Mouse (Mus musculus) kidney, postnatal 14 days (tissue): ENCODE data around the gene Vps37b.
A peak's percentile ranks its signal among the peaks of the same experiment; 100 is the strongest.

Experiments
- DNase-seq: peaks from one replicate; pipeline ENCODE4 v3.0.0; 2022; ENCODE audit warnings: mixed read lengths

Gene Vps37b

DNA sequence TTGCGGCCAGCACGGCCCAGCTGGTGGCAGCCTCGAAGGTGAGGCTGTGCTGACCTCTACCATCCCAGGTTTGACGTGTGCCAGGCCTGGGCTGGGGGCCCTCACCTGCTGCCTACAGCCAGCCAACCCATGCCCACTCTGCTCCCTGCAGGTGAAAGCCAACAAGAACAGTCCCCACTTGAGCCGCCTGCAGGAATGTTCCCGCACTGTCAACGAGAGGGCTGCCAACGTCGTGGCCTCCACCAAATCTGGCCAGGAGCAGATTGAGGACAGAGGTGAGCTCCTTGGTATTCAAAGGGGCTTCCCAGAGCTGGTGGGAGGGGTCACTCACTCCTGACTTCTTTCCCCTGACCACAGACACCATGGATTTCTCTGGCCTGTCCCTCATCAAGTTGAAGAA, 30.8 kb downstream of the Vps37b start:
- no peak for DNase-seq

DNA sequence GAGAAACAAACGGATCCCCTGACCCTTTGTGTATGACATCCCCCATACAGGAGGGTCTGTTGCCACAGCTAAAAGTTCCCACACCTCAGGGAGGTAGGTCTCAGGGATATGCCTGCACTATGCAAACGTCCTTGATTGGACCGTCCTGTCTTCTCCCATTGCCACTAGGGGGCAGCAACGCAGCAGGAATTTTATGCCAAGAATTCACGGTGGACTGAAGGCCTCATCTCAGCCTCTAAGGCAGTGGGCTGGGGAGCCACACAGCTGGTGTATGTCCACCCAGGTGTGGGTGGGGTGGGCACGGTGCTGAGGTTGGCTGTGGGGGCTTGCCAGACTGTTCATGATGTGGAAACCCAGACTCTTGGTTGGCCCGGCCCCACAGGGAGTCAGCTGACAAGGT, 31.2 kb downstream of the Vps37b start:
- peak; percentile 91 for DNase-seq

DNA sequence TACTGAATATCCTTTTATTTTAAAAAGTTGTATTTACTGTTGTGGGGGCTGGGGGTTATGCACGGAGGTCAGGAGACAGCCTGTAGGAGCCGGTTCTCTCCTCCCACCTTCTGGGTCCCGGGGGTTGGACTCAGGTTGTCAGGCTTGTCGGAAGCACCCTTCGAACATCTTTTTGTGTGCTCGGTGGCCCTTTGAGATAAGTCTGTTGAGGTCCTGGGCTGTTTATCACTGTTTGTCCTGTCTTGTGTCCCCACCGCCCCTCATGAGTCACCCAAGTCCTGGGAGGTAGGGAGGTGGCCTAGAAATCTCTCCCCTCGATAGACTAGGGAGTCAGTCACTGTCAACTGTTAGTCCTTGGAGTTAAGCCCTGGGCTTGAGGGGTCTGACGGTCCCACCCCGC, 33.7 kb downstream of the Vps37b start:
- no peak for DNase-seq

DNA sequence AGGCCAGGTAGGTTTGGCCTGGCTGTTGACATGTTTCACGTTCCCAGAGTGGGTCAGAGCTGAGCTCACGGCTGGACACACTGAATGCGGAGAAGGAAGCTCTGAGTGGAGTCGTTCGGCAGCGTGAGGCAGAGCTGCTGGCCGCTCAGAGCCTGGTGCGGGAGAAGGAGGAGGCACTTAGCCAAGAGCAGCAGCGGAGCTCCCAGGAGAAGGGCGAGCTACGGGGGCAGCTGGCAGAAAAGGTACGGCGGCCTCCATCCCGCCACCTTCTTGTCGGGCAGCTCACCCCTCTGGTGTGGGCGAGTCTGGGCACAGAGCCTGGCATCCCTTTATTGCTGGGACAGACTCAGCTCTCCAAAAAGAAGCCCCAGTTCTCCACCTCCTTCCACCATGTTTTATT, 34.3 kb downstream of the Vps37b start:
- DNase-seq = no peak

DNA sequence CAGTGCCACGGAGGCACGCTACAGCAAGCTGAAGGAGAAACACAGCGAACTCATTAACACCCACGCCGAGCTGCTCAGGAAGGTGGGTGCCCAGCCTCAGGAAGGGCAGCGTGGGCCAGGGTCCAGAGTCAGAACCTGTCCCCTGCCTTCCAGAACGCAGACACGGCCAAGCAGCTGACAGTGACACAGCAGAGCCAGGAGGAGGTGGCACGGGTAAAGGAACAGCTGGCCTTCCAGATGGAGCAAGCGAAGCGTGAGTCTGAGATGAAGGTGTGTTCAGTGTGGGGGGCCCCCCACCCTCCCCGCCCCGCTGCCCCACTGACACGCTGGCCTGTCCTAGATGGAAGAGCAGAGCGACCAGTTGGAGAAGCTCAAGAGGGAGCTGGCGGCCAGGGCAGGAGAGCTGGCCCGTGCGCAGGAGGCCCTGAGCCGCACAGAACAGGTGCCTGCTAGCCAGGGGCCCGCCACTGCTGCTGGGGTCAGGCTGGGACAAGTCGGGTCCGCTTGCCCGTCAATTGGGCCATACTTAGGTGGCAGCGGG, 34.8 kb downstream of the Vps37b start:
- no peak for DNase-seq

DNA sequence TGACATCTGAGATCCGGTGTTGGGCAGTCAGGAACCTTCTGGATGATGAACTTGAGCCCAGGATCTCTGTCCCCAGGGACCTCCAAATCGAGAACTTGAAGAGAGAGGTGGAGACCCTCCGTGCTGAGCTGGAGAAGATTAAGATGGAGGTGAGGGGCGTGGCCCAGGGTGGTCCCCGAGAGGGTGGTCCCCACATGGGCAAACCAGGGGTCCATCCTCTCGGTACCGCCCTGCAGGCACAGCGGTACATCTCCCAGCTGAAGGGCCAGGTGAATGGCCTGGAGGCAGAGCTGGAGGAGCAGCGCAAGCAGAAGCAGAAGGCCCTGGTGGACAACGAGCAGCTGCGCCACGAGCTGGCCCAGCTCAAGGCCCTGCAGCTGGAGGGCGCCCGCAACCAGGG, 35.4 kb downstream of the Vps37b start:
- DNase-seq = no peak

DNA sequence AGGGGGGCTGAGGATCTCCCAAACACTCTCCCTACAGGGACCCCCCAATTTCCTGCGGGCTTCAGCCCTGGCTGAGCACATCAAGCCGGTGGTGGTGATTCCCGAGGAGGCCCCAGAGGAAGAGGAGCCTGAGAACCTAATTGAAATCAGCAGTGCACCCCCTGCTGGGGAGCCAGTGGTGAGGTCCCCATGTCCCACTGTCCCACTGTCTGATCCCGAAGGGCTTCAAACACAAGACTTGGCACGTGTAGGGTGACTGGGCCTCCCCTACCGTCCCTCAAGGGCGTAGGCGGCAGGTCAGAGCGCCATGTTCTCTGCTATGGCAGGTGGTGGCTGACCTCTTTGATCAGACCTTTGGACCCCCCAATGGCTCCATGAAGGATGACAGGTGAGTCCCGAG, 35.9 kb downstream of the Vps37b start:
- DNase-seq = peak; percentile 44

DNA sequence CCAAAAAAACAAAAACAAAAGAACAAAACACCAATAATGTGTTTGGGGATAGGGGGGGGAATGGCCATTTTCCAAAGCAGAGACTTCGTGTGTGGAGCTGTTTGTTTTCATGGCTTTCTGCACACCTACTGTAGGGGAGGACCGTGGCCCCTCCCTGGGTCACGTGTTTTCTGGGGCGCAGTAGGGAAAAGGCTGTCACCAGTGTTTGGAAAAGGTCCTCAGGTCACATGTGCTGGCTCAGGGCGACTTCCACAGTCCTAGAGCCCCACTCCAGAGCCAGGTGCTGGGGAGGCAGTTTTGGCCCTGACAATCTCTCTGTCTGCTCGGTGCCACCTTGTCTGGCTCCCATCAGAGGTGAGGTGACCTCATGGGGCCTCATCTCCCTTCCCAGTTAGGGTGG, 36.7 kb downstream of the Vps37b start:
- DNase-seq = no peak

DNA sequence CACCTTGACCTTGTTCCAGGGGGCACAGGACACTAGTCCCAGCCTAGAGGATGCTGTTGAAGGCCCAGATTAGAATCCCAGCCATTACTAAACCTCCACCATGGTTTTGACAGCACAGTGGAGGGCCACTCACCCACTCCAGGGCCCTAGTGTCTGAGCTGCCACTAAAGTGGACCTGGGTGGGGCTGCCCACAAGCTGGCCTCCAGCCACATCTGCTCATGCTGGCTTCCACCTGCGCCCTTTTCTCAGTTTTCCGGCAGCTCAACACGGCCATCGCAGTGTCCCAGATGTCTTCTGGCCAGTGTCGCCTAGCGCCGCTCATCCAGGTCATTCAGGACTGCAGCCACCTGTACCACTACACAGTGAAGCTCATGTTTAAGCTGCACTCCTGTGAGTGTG, 37.6 kb downstream of the Vps37b start:
- DNase-seq = no peak

DNA sequence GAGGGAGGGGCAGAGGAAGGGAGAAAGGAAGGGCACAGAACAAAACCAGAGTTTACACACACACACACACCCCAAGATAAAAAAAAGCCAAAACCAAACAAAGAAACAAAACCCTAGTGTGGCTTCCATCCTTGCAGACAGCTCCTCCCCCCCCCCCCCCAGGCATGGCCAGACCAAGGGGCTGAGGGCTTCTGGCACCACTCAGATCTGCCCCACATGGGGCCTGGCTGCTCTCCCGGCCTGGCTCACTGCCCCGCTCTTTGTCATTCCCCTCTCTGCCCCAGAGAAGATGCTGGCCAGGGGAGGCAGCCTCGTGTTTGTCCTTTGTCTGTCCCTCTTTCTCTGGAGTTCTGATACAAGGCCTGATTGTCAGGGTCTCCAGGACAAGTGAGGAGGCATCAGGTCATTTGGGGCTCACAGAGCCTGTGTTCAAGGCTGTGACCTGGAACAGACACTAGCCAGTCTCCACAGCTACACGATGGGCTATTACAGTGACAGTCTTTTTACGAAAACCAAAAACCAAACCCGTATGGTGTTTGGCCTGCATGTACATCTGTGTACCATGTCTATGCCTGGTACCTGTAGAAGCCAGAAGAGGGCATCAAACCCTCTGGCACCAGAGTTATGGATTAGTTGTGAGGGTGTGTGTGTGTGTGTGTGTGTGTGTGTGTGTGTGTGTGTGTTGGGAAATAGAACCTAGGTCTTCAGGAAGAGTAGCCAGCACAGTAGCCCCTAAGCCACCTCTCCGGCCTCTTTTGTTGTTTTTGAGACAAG, 38.6 kb downstream of the Vps37b start:
- DNase-seq = no peak

DNA sequence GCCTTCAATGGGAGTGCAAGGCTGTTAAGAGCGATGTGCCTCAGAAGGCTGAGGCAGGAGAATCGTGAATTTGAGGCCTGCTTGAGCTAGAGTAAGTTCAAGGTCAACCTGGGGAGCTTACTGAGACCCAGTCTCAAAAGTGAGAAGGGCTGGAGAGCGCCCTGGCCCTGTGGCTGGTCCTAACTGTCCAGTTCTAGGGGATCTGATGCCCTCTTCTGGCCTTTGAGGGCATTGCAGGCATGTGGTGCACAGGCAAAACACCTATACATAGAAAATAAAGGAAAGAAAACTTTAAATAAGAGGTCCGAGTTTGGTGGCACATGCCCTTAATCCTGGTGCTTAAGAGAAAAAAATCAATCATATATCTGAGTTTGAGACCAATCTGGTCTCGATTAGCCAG, 39.3 kb downstream of the Vps37b start:
- DNase-seq = peak; percentile 90

DNA sequence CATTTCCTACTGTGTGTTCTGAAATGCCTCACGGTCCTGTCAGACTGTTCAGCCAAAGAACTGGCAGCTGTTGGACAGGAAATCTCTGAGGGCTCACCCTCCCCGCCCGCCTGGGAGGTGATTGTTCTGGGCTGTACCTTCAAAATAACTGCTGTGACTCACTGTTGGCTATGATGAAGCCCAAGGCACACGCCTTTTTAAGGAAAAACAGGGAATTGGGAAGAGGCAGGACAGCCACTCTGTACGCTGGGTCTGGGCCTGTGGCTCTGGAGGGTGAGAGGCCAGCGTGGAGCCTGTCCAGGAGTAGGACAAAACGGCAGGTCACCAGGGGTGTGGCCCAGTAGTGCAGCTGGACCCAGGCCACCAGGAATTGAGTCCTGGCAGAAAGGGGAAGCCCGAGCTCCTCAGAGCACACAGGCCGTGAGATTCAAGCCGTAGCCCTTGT, 39.9 kb downstream of the Vps37b start:
- DNase-seq = peak; percentile 71

DNA sequence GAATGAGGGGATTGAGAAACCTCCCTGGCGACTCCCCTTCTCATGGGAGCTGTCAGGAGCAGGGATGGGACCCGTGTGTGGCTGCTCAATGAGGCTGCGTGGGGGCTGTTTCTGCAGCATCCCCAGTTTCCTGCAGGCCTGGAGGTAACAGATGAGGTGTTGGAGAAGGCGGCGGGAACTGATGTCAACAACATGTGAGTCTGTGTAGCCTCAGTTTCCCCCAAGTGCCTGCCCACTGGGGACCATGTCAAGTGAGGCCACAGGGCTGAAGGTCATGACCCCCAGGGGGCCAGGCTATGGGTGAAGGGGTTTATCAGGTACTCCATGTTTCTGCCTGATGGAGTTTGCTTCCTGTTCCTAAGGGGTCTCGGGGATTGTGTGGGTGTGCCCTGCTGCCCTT, 40.7 kb downstream of the Vps37b start:
- DNase-seq = no peak

DNA sequence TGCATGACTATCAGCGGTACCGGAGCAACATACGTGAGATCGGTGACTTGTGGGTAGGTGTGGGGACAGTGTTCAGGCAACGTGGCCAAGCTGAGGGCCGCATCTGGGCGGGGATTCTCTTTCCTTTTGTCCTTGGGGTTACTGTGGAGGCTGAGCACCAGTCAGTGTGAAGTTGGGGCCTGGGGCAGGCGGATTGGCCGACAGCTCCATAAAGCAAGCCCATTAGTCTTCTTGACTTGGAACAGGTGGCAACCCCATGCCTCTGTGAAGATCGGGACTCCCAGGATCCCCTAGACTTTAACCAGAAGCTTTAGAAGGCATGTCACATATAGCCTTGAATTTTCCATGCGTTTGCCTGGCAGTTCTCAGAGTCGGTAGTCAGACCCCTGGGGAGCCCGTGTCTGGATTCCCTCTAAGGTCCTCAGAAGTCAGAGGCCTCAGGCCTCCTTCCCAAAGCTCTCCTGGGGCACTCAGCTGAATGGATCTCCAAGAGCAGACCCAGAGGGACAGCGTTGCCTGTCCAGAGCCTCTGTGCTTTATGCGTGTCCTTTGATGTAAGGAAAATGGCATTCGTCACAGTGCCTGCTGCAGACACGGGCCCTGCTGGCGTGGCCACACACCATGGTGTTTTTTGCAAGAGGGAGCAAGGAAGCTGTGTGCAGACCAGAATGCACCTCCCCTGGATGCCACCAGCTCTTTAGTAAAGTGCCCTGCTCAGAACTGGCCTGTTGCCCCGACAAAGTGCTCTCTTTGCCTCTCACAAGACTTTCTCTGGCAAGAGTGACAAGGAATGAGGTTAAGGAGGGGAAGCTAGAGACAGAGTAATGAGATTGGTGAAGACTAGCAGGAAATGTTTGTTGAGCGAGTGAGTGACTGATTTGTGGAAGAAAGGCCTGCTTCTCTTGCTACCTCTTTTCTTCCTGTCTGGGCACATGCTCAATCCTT, 41.9 kb downstream of the Vps37b start:
- DNase-seq = no peak

DNA sequence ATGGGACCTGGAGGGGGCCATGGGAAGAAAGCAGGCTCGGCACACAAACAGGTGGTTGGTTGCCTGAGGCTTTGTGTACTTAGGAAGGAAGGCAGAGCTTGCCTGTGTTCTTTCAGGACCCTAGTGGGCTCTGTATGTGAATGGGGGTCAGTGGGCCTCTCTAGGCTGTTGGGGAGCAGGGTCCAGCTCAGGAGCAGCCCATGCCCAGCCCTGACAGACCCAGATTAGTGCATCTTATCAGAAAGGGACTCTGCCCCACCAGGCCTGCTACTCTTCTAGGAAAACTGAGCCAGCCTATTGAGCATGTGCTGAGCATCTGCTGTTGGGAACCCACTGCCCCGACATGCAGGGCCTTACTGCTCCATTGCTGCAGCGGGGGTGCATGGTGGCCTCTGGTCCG, 44.6 kb downstream of the Vps37b start:
- no peak for DNase-seq

DNA sequence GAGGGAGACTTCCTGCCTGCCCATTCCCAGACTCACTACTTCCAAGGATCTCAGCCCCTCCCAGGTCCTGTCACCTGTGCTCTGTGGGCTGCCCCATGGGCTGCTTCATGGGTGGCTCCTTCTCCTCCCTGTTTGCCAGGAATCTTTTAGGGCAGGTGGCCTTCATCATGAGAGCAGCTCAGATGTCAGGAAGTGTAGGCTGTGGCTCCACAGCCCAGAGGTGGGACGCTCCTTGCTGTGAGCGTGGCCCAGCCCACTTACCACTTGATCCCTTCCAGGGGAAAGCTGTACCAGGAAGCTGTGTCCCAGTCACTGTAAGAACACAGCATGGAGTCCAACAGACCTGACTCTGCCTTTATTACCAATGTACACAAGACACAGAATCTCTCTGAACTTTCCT, 45.1 kb downstream of the Vps37b start:
- no peak for DNase-seq

DNA sequence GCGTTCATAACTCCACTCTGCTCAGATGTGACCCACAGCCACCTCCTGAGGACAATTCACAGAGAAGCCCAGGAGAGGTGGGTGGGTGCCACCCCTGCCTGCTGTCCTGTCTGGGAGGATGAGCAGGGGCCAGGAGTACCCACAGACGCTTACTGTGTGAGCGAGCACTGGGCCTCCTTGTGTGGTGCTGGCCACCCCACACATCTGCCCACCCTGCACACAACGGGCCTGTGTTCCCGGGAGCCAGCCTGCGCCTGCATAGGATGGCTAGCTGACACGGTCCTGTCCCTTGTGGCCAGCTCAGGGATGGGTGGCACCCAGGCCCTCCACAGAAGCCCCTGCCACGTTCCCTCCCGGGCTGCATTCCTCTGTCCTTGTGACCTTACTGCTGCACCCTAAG, 46.6 kb downstream of the Vps37b start:
- DNase-seq = no peak

DNA sequence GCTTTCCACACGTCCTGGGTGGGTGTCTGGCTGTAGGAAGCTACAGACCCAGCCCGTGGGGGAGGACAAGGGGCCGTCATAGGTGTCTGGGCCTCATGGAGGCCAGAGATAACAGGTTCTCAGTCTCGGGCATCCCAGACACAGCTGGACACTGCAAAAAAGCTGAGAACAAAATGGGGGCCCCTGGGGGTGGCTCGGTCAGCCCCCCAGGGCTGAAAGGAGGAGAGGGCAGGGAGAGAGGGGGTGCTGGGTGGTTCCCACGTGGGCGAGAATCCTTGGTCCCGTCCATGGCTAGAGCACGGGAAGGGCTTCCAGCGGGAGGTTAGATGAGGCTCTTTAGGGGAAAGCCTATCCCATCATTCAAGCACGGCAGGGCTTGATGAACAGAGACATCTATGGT, 49.2 kb downstream of the Vps37b start:
- no peak for DNase-seq

DNA sequence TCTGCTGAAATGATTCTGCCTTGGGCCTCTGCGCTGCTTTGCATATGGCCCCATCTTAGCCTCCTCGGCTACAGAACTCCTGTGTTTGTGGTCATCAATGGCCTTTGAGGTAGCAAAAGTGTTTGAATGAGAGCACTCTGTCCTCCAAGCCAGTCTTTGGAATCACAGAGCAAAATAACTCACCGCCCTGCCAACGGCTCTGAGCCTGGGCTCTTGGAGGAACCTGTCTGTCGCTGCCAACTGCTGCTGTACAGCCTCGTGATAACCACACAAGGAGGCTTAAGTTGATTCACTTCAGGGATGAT, 50.9 kb downstream of the Vps37b start:
- DNase-seq = no peak

DNA sequence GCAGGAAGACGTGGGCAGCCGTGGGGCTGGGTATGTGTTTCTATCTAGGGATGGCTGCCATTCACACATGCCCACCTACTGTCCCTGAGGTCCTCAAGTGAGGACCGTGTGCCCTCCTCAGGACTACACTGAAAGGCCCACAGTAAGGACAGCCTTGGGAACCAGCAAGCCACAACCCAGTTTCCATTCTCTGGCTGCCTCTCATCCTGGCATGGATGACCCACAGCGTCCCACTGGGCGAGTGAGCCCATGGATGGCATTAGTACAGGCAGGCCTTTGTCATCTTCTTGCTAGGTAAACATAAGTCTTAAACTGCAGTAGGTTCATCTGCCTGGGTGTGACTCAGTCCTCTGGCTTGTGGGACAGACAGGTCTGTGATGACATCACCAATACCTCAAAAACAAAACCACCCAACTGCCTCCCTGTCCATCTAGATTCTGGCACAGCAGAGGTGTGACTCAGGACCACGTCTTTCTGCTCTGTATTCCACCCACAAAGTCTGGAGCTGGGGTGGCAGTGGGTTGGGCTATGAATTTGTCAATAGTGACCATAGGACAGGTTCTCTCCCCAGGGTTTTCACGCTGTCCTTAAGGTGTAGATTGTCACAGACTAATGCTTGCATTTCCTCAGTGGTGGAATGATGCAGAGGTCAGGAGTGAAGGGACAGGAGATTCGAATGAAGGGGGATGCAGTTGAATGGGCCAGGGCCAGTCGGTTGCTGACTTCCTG, 51.4 kb downstream of the Vps37b start:
- DNase-seq = no peak

DNA sequence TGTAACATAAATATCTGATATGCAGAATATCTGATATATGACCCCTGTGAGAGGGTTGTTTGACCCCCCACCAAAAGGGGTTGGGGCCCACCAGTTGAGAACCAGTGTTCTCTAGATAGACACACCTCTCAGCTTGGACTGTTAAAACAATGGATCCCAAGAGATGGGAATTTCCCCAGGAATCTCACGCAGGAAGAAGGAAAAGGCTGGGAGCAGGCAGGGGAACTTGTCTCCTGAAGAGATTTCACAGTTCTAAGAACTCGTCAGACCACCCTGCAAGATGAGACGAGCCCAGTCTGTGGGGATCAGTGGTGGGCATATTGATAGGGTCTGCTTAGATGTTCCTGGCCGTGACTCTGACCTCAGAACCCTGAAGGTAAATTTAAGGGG, 52.1 kb downstream of the Vps37b start:
- no peak for DNase-seq

DNA sequence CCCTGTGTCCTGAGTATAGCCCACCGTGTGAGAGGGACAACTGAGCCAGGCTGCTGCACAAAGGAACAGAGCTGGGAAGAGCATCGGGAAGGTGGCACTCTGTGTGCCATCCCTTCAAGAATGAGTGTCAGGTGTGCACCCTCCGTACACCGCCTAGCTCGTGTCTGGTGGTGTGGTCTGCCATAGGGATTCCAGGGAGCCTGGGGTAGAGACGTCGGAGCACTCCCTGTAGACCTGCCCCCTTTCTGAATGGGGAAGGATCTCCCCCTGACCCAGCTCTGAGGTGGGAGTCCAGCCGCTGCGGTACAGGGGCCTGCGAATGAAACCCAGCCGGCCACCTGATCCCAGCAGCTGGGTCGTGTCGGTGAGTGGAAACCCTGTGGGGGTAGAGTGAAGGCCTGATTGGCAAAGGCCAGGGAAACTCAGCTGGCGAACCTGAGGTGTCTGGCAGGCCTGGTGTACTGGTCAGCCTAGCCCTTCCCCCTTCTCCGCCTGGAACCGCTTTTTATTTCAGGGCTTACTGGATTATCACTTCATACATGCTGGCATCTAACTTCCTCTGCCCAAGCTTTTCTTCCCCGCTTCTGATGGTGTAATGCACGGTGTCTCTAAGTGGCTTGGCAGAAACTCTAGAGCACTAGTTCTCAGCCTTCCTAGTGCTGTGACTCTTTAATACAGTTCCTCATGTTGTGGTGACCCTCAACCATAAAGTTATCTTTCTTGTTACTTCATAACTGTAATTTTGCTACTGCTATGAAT, 52.7 kb downstream of the Vps37b start:
- no peak for DNase-seq

DNA sequence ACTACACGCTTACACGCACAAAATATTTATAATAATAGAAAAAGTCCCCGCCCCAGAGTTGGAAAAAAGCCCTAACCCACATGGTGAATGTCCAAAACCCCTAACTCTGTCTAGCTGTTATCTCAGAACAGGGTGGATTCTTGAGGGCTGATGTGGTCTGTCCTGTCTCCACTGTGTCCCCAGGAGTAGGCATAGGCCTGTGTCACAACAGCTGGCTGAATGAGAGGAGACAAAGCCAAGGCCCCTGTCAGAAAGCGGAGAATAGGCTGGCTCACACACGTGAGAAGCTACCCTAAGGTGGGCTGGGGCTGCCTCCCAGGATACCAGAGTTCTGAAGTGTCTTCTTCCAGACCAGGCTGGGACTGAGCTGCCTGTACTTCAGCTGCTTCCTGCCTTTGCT, 53.9 kb downstream of the Vps37b start:
- no peak for DNase-seq
